Comparison of ENCODE assay signal across 10 mouse cellular contexts in genomic region chr5:141115963-141116362, GRCm38 (mm10).
A peak's percentile ranks its signal among the peaks of the same experiment; 100 is the strongest.
DNase-seq lines count a peak whose midpoint lies in the region; ATAC-seq and TF ChIP-seq lines count a peak whose summit lies in the region.
"Had no signal": no experiment of that assay in that cellular context is flagged by ENCODE, and none has a peak within 500 bp of the region (broad histone marks: within the 10 kb centered on the region; RNA-seq: fewer than 3 reads in every experiment).

No protein-coding gene starts in this region.

- 47% methylated on average over 8 of the region's 8 CpGs for WGBS in hindbrain, postnatal 0 days
- WGBS in hindbrain, embryonic 14.5 days = 74% methylated on average over 8 of the region's 8 CpGs
- 75% methylated on average over 8 of the region's 8 CpGs for WGBS in liver, embryonic 12.5 days (ENCODE audit: insufficient replicate concordance)

- no peak overlapping the region for H3K9ac ChIP-seq in hindbrain, postnatal 0 days (replicated peaks; ENCODE audit: low read length)
- H3K9ac ChIP-seq in hindbrain, embryonic 14.5 days = no peak overlapping the region
- no peak overlapping the region for H3K9ac ChIP-seq in liver, embryonic 12.5 days
- H3K9ac ChIP-seq: limb, embryonic 12.5 days had no signal

- no peaks in the 10 kb centered on the region for H3K27me3 ChIP-seq in hindbrain, postnatal 0 days (ENCODE audit: insufficient read depth, low read length)
- H3K27me3 ChIP-seq in hindbrain, embryonic 14.5 days (ENCODE audit: control insufficient read depth, insufficient read depth, low read length) = no peaks in the 10 kb centered on the region
- no peaks in the 10 kb centered on the region for H3K27me3 ChIP-seq in liver, embryonic 12.5 days (replicated peaks)
- H3K27me3 ChIP-seq: limb, embryonic 12.5 days had no signal

- H3K4me3 ChIP-seq in hindbrain, postnatal 0 days (ENCODE audit: low read length) = no peak overlapping the region
- no peak overlapping the region for H3K4me3 ChIP-seq in hindbrain, embryonic 14.5 days (replicated peaks; ENCODE audit: low read length)
- H3K4me3 ChIP-seq in liver, embryonic 12.5 days = no peak overlapping the region
- H3K4me3 ChIP-seq: limb, embryonic 12.5 days had no signal

- TF ChIP-seq CTCF in hindbrain, postnatal 0 days (IDR thresholded peaks at IDR 0.05; ENCODE audit: low read depth) = no peak

- no peaks in the 10 kb centered on the region for H3K9me3 ChIP-seq in hindbrain, postnatal 0 days (ENCODE audit: low read length)
- no peaks in the 10 kb centered on the region for H3K9me3 ChIP-seq in hindbrain, embryonic 14.5 days (ENCODE audit: control insufficient read depth, low read length)
- no peaks in the 10 kb centered on the region for H3K9me3 ChIP-seq in liver, embryonic 12.5 days (replicated peaks)
- H3K9me3 ChIP-seq: limb, embryonic 12.5 days had no signal

- DNase-seq in hindbrain, postnatal 0 days (ENCODE audit: low spot score) = peak; percentile 52
- no peak for DNase-seq in hindbrain, embryonic 14.5 days (ENCODE audit: low spot score)
- DNase-seq in frontal cortex, postnatal 14 days (ENCODE audit: low spot score in 2 of 2) = peak; percentile 49 to 71
- peak; percentile 90 for DNase-seq in layer of hippocampus, adult 9-11 months
- peak; percentile 82 to 90 for DNase-seq in right cerebral cortex, postnatal 36 days (ENCODE audit: low spot score in 2 of 2)
- no peak for DNase-seq in kidney, postnatal 36 days
- no peak for DNase-seq in embryo, embryonic 11 days
- DNase-seq: gastrocnemius, postnatal 36 days had no signal

- no peaks in the 10 kb centered on the region for H3K36me3 ChIP-seq in hindbrain, postnatal 0 days (ENCODE audit: insufficient read depth, low read length)
- no peaks in the 10 kb centered on the region for H3K36me3 ChIP-seq in hindbrain, embryonic 14.5 days (replicated peaks; ENCODE audit: control insufficient read depth, insufficient read depth)
- H3K36me3 ChIP-seq in liver, embryonic 12.5 days = no peaks in the 10 kb centered on the region
- H3K36me3 ChIP-seq: limb, embryonic 12.5 days had no signal

- H3K27ac ChIP-seq in hindbrain, postnatal 0 days = no peak overlapping the region
- no peak overlapping the region for H3K27ac ChIP-seq in hindbrain, embryonic 14.5 days
- no peak overlapping the region for H3K27ac ChIP-seq in liver, embryonic 12.5 days
- H3K27ac ChIP-seq: limb, embryonic 12.5 days had no signal

- no peak overlapping the region for H3K4me2 ChIP-seq in hindbrain, postnatal 0 days (ENCODE audit: low read depth, low read length)
- H3K4me2 ChIP-seq in hindbrain, embryonic 14.5 days (replicated peaks) = no peak overlapping the region
- H3K4me2 ChIP-seq in liver, embryonic 12.5 days = no peak overlapping the region
- H3K4me2 ChIP-seq: limb, embryonic 12.5 days had no signal

- ATAC-seq in hindbrain, postnatal 0 days = 0 out of 2 replicates have a peak, but pooled peaks have one; percentile 10
- no peak for ATAC-seq in hindbrain, embryonic 14.5 days (ENCODE audit: low FRiP score)
- ATAC-seq in liver, embryonic 12.5 days = no peak

- no peaks in the 10 kb centered on the region for H3K4me1 ChIP-seq in hindbrain, postnatal 0 days (ENCODE audit: insufficient read depth, low read length)
- H3K4me1 ChIP-seq in hindbrain, embryonic 14.5 days (replicated peaks; ENCODE audit: control insufficient read depth, insufficient read depth, low read length) = no peaks in the 10 kb centered on the region
- no peaks in the 10 kb centered on the region for H3K4me1 ChIP-seq in liver, embryonic 12.5 days
- H3K4me1 ChIP-seq: limb, embryonic 12.5 days had no signal

Comparison
In these comparisons a context has a peak if more than half of its experiments do, and no peak if none do; other contexts are left out.
1. DNase-seq: peak in hindbrain, postnatal 0 days (single experiment), frontal cortex, postnatal 14 days (2 of 2), layer of hippocampus, adult 9-11 months (single experiment) and right cerebral cortex, postnatal 36 days (2 of 2); none in hindbrain, embryonic 14.5 days (single experiment), kidney, postnatal 36 days (0 of 2) and embryo, embryonic 11 days (single experiment).